Mouse (Mus musculus) liver, postnatal 0 days (tissue): Measurements from ENCODE around the gene Notch4.

ENCODE experiments used
- CTCF ChIP-seq: sonication (generic); IDR thresholded peaks from 2 replicates; pipeline ENCODE4 v1.5.1; 2016; ENCODE audit warnings: antibody characterized with exemption, low read depth
- EP300 ChIP-seq: IDR thresholded peaks from 2 replicates; pipeline ENCODE4 v1.6.1; 2016; ENCODE audit warnings: antibody characterized with exemption, low read depth, mild to moderate bottlenecking

DNA sequence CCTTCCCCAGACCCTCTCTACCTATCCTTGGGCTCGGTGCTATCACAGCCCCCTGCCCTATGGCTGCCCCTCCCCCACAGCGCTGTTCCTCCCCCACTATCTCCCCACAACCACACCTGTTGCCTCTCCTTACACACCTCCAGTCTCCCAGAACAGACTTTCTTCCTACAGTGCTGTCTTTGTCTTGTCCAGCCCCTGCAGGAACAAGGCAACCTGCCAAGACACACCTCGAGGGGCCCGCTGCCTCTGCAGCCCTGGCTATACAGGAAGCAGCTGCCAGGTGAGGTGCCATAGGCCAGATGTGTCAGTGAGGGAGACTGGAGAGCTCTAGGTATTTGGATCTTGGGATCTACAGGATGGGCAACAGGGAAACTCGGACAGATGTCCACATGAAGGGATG, 12.5 kb downstream of the Notch4 start:
- TF ChIP-seq CTCF (no peak), EP300 (no peak)
